Mouse (Mus musculus): ENCODE measurements around the gene Dtd1. TPM values are rescaled to one million over a fixed set of nuclear protein-coding genes. Genes with fewer than 3 reads are reported as not detected.

Gene Dtd1
- polyA plus RNA-seq, 1 experiment from 2014 or later = 178 TPM

DNA sequence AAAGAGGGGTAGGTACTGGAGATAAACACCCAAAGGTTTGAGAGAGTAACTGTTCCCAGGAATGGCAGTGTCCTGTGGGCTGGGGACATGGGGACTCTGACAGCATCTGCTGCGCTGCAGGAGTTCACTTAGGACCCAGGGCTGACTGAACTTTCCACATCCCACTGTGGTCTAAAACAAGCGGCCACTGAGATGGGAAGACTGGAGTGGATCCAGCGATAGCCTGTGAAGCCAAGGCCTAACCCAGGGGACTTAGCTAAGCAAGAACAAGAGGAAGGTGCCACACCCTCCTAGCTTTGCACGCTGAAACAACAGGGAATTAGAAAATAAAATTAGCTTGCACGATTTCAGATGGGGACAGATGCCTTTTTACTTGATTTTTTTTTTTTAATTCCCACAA is 138.9 kb downstream of the Dtd1 start:
- Histone ChIP-seq H3K27me3 (ENCODE audit: control insufficient read depth, insufficient read depth, low read depth, low read length) (no peaks in the 10 kb centered on the region), H3K4me1 (ENCODE audit: control insufficient read depth, insufficient read depth, low read length) (no peaks in the 10 kb centered on the region), H3K4me3 (ENCODE audit: low read depth, low read length) (no peak overlapping the region), H3K9ac (ENCODE audit: low read depth, low read length) (no peak overlapping the region), H3K9me3 (replicated peaks; ENCODE audit: control insufficient read depth, low read length, poor library complexity, severe bottlenecking) (no peaks in the 10 kb centered on the region), H3K4me2 (ENCODE audit: low read length) (no peak overlapping the region), H3K36me3 (ENCODE audit: control insufficient read depth, insufficient read depth, low read length) (no peaks in the 10 kb centered on the region), H3K27ac (ENCODE audit: low read length) (no peak overlapping the region)
- WGBS = 72% methylated on average over 5 of the region's 5 CpGs
- ATAC-seq = no peak

DNA sequence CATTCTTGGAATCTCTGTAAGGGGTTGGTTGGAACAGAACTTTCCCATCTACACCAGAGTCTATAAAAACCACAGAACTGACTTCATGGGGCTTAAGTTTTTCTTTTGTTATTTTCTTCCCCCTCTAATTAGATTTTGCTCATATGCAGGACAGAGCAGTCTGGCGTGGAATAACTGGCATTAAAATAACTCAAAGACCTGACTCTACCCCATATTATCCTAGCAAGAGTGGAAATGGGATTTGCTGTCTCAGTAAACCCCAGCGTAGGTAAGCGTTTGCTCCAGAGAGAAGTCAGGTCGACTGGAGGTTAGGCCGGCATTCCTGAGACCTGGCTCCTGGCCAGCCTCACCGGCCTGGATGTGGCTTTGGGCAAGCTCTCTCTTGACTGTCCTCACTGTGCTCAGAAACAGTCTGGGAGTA is 140.9 kb downstream of the Dtd1 start:
- 75% methylated on average over 6 of the region's 6 CpGs for WGBS
- Histone ChIP-seq H3K36me3 (ENCODE audit: control insufficient read depth, insufficient read depth, low read length) (no peaks in the 10 kb centered on the region), H3K4me3 (ENCODE audit: low read depth, low read length) (no peak overlapping the region), H3K4me1 (ENCODE audit: control insufficient read depth, insufficient read depth, low read length) (no peaks in the 10 kb centered on the region), H3K9ac (ENCODE audit: low read depth, low read length) (no peak overlapping the region), H3K27me3 (ENCODE audit: control insufficient read depth, insufficient read depth, low read depth, low read length) (no peaks in the 10 kb centered on the region), H3K9me3 (replicated peaks; ENCODE audit: control insufficient read depth, low read length, poor library complexity, severe bottlenecking) (no peaks in the 10 kb centered on the region), H3K27ac (ENCODE audit: low read length) (no peak overlapping the region), H3K4me2 (ENCODE audit: low read length) (no peak overlapping the region)
- no peak for ATAC-seq

DNA sequence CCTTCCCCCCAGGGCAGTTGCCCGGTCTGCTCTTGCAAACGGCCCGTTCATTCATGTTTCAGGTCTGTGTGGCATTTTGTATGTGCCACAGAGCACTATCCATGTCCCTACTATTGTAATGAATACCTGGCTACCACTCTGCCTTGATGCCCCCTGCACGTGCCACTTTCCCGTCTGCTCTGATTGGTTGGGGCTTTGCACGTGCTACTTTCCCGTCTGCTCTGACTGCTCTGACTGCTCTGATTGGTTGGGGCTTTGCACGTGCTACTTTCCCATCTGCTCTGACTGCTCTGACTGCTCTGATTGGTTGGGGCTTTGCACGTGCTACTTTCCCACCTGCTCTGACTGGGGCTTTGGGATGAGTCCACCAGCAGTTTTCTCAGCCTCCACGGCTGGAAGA is 142.3 kb downstream of the Dtd1 start:
- Histone ChIP-seq H3K9ac (ENCODE audit: low read depth, low read length) (no peak overlapping the region), H3K27ac (ENCODE audit: low read length) (no peak overlapping the region), H3K4me3 (ENCODE audit: low read depth, low read length) (no peak overlapping the region), H3K9me3 (replicated peaks; ENCODE audit: control insufficient read depth, low read length, poor library complexity, severe bottlenecking) (no peaks in the 10 kb centered on the region), H3K4me1 (ENCODE audit: control insufficient read depth, insufficient read depth, low read length) (no peaks in the 10 kb centered on the region), H3K27me3 (ENCODE audit: control insufficient read depth, insufficient read depth, low read depth, low read length) (no peaks in the 10 kb centered on the region), H3K36me3 (ENCODE audit: control insufficient read depth, insufficient read depth, low read length) (no peaks in the 10 kb centered on the region), H3K4me2 (ENCODE audit: low read length) (no peak overlapping the region)
- no peak for ATAC-seq
- 83% methylated on average over 10 of the region's 10 CpGs for WGBS

DNA sequence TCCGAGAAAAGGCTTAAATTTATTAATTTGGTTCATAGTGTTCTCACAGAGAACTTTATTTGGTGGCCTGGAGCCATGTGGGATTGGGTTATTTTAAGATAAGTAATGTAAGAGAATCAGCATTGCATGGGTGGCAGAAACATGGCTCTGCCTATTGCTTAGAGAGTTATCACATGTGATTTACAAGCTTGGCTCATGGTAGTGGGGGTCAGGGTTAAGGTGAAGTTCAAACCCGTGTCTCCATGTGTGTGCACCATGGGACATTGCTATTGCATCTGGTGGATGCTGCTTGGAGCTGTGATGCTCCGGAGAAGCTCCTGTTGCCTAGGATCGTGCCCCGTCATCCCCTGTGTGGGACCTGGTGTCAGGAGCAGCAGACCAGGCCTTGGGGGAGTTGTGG is 143.6 kb downstream of the Dtd1 start:
- H3K4me1 ChIP-seq (ENCODE audit: control insufficient read depth, insufficient read depth, low read length) = no peaks in the 10 kb centered on the region
- H3K27me3 ChIP-seq (ENCODE audit: control insufficient read depth, insufficient read depth, low read depth, low read length) = no peaks in the 10 kb centered on the region
- H3K4me2 ChIP-seq (ENCODE audit: low read length) = no peak overlapping the region
- H3K9me3 ChIP-seq (replicated peaks; ENCODE audit: control insufficient read depth, low read length, poor library complexity, severe bottlenecking) = no peaks in the 10 kb centered on the region
- H3K36me3 ChIP-seq (ENCODE audit: control insufficient read depth, insufficient read depth, low read length) = peaks cover 5% of the 10 kb centered on the region; the same call in 1 of the 2 replicates
- no peak overlapping the region for H3K4me3 ChIP-seq (ENCODE audit: low read depth, low read length)
- no peak for ATAC-seq
- H3K27ac ChIP-seq (ENCODE audit: low read length) = no peak overlapping the region
- no peak overlapping the region for H3K9ac ChIP-seq (ENCODE audit: low read depth, low read length)
- 82% methylated on average over 5 of the region's 5 CpGs for WGBS

DNA sequence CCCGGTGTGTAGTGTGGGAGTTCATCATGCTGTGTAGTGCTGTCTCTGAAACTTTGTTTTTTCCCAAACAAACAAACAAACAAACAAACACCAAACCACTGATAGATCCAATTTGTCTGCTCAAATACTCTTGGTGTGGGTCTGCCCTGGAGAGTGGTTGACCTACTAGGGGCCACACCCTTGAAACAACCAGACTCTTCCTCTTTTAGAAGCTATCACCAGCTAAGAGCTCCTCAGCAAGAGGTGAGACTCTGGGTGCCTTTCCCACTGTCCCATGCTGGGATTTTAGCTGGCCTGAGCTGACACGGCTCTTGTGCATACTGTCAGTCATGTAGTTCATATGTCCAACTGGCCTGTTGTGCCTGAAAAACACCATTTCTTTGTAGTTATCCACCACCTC is 145.6 kb downstream of the Dtd1 start:
- no peak for ATAC-seq
- Histone ChIP-seq H3K9ac (ENCODE audit: low read depth, low read length) (no peak overlapping the region), H3K27ac (ENCODE audit: low read length) (no peak overlapping the region), H3K4me3 (ENCODE audit: low read depth, low read length) (no peak overlapping the region), H3K4me1 (ENCODE audit: control insufficient read depth, insufficient read depth, low read length) (no peaks in the 10 kb centered on the region), H3K9me3 (replicated peaks; ENCODE audit: control insufficient read depth, low read length, poor library complexity, severe bottlenecking) (no peaks in the 10 kb centered on the region), H3K4me2 (ENCODE audit: low read length) (no peak overlapping the region), H3K36me3 (ENCODE audit: control insufficient read depth, insufficient read depth, low read length) (peaks cover 5% of the 10 kb centered on the region; the same call in 1 of the 2 replicates), H3K27me3 (ENCODE audit: control insufficient read depth, insufficient read depth, low read depth, low read length) (no peaks in the 10 kb centered on the region)
- WGBS = 94% methylated on average over 2 of the region's 2 CpGs

DNA sequence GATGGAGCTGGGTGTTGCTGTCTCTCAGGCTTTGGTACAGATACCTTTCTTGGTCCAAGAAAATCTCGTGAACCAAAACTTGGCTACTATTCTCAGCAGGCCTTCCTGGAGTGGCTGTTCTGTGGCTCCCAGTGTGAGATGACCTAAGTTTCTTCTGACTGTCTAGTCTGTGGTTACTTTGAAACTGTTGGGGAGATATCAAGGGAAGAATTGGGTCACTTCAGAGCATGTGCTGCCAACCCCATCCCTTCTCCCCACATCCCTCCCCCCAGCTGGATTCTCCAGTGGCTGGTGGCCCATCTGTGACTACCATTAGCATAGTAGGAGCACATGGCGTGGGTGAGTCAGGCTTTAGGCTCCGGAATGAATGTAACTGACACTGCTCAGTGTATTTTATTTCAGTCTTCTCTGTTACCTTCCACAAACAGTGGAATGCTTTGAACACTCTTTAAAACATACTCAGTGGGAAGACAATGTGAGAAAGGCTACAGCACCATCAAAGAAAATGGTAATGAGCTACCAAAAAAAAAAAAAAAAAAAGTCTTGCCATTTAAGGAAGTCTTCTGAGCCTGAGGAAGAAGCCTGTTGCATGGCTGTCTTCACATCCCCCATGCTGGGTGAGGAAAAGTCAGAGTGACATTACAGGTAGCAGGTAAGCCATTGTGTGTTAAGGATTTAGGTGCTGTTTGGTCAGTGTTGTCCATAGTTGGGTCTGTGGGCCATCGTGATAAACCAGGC is 146.5 kb downstream of the Dtd1 start:
- no peak overlapping the region for H3K4me2 ChIP-seq (ENCODE audit: low read length)
- no peaks in the 10 kb centered on the region for H3K9me3 ChIP-seq (replicated peaks; ENCODE audit: control insufficient read depth, low read length, poor library complexity, severe bottlenecking)
- H3K9ac ChIP-seq (ENCODE audit: low read depth, low read length) = no peak overlapping the region
- no peak for ATAC-seq
- peaks cover 5% of the 10 kb centered on the region; the same call in 1 of the 2 replicates for H3K36me3 ChIP-seq (ENCODE audit: control insufficient read depth, insufficient read depth, low read length)
- no peak overlapping the region for H3K27ac ChIP-seq (ENCODE audit: low read length)
- no peak overlapping the region for H3K4me3 ChIP-seq (ENCODE audit: low read depth, low read length)
- H3K27me3 ChIP-seq (ENCODE audit: control insufficient read depth, insufficient read depth, low read depth, low read length) = no peaks in the 10 kb centered on the region
- H3K4me1 ChIP-seq (ENCODE audit: control insufficient read depth, insufficient read depth, low read length) = no peaks in the 10 kb centered on the region
- WGBS = 57% methylated on average over 4 of the region's 4 CpGs

DNA sequence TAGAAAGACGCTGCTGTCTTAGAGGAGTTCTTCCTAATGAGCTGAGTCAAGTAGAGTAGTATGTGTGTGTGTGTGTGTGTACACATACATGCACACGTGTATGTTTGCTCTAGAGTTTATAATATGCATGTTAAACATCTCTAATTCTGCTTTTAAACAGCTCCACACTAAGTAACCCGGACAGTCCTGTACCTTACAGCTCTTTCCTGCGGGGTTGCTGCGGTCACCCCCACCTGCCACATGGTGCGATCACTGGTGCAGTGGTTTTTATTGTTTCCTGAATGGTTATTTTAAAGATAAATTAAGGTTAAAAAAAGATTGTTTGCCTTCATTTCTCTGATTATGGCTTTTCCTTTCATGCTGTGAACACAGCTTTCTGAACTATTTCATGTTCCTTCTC is 153.9 kb downstream of the Dtd1 start:
- H3K27me3 ChIP-seq (ENCODE audit: control insufficient read depth, insufficient read depth, low read depth, low read length) = no peaks in the 10 kb centered on the region
- ATAC-seq = no peak
- WGBS = 80% methylated on average over 6 of the region's 6 CpGs

DNA sequence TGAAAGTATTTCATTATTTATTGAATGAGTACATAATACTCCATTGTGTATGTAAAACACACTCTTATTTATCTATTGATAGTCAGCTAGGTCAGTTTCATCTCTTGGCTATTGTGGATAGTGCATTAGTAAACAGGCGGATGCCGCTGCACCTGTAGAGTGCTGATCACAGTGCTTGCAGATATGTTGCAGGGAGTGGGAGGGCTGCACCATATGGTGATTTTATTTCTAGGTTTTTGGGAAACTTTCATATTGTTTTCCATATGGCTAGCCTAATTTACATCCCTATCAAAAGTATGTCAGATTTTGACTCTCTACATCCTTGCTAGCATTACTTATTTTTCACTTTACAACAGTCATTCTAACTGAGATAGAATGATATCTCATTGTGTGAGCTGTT is 155.3 kb downstream of the Dtd1 start:
- H3K27ac ChIP-seq (ENCODE audit: low read length) = no peak overlapping the region
- H3K27me3 ChIP-seq (ENCODE audit: control insufficient read depth, insufficient read depth, low read depth, low read length) = no peaks in the 10 kb centered on the region
- H3K4me3 ChIP-seq (ENCODE audit: low read depth, low read length) = no peak overlapping the region
- H3K4me2 ChIP-seq (ENCODE audit: low read length) = no peak overlapping the region
- no peak for ATAC-seq
- H3K9ac ChIP-seq (ENCODE audit: low read depth, low read length) = no peak overlapping the region
- H3K4me1 ChIP-seq (ENCODE audit: control insufficient read depth, insufficient read depth, low read length) = no peaks in the 10 kb centered on the region
- WGBS = 96% methylated on average over 2 of the region's 2 CpGs
- H3K9me3 ChIP-seq (replicated peaks; ENCODE audit: control insufficient read depth, low read length, poor library complexity, severe bottlenecking) = no peaks in the 10 kb centered on the region
- H3K36me3 ChIP-seq (ENCODE audit: control insufficient read depth, insufficient read depth, low read length) = no peaks in the 10 kb centered on the region

More for the DNA sequence above, 153.9 kb downstream of the Dtd1 start:
- Histone ChIP-seq H3K36me3 (ENCODE audit: control insufficient read depth, insufficient read depth, low read length) (no peaks in the 10 kb centered on the region), H3K9me3 (replicated peaks; ENCODE audit: control insufficient read depth, low read length, poor library complexity, severe bottlenecking) (no peaks in the 10 kb centered on the region), H3K4me2 (ENCODE audit: low read length) (no peak overlapping the region), H3K9ac (ENCODE audit: low read depth, low read length) (no peak overlapping the region), H3K4me1 (ENCODE audit: control insufficient read depth, insufficient read depth, low read length) (no peaks in the 10 kb centered on the region), H3K27ac (ENCODE audit: low read length) (no peak overlapping the region), H3K4me3 (ENCODE audit: low read depth, low read length) (no peak overlapping the region)

DNA sequence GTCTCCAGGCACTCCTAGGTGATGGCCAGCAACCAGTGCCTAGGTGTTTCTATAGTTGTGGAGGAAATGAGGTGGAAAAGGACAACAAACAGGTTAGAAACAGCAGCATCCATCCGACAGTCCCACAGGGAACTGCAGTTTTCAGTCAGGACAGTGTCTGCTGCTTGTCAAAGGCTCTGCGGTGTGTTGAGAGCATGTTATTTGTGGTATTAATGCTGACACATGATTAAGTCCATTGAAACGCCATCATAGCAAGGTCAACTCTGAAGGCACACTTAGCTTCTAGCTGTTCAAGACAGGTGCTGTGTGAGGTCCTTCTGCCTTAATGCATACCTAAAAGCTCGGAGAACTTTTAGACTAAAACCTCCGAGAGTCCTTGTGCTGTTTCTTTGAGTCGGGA is 161.0 kb downstream of the Dtd1 start:
- Histone ChIP-seq H3K4me2 (ENCODE audit: low read length) (no peak overlapping the region), H3K27me3 (ENCODE audit: control insufficient read depth, insufficient read depth, low read depth, low read length) (no peaks in the 10 kb centered on the region), H3K36me3 (ENCODE audit: control insufficient read depth, insufficient read depth, low read length) (no peaks in the 10 kb centered on the region), H3K27ac (ENCODE audit: low read length) (no peak overlapping the region), H3K4me1 (ENCODE audit: control insufficient read depth, insufficient read depth, low read length) (no peaks in the 10 kb centered on the region), H3K9me3 (replicated peaks; ENCODE audit: control insufficient read depth, low read length, poor library complexity, severe bottlenecking) (no peaks in the 10 kb centered on the region), H3K9ac (ENCODE audit: low read depth, low read length) (no peak overlapping the region), H3K4me3 (ENCODE audit: low read depth, low read length) (no peak overlapping the region)
- ATAC-seq = no peak
- 92% methylated on average over 6 of the region's 6 CpGs for WGBS

Measured in midbrain, embryonic 16.5 days (tissue).